Mouse (Mus musculus): Measurements from ENCODE around the gene Slc10a7.

DNA sequence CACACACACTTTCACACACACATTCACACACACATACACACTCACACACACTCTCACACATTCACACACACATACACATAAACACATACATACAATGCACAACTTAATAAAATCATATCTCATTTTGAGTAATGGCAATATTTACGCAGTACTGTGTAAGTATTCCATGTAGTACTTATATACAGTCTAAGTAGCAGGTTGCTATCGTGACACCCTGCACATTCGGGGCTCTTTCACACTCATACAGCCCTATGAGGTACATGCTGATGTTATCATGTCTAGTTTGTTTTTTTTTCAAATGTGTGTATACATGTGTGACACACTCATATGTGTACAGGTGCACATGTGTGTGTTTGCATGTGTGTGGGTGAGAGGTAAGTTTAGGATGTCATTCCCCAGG lies 261.4 kb downstream of the Slc10a7 start:
- no peak for TF ChIP-seq CTCF (IDR thresholded peaks at IDR 0.05; ENCODE audit: extremely low read depth, insufficient read length, insufficient replicate concordance, low read depth, low read length)
- no peak for TF ChIP-seq POLR2A (IDR thresholded peaks at IDR 0.05; ENCODE audit: low read depth, low read length)
